ENCODE assay signal across 7 mouse cellular contexts in the genomic region with DNA sequence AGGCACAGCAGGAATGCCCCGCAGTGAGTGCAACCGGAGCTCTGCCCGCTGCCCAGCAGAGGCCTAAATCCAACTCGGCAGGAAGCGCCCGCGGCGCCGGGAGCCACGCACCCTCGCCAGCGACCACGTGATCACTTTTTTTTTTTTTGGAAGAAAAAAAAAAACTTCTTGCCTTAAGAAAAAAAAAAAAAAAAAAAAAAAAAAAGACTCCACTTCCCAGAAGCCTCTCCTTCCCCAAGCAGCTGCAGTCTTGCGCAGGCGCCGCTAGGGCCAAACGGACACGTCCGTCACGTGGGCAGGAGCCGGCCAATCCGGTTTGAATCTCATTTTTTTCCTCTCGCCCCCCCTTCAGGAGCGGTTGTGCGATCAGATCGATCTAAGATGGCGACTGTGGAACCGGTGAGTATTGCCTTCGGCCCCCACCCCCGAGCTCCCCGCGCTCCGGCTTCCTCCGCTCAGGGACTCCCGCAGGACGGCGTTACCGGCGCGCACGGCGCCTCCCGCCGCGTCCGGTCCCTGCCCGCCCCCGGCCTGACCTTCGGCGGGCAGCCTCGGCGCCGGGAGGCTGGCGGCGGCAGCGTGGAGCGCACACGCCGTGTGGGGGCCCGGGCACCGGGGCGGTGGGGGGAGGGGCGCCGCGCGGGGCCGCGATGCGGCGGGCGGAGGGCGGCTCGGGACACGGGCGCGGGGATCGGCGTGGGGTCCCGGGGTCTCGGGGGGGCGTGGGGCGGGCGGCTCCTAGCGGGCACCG. TPM values are rescaled to one million over a fixed set of nuclear protein-coding genes. Genes with fewer than 3 reads are reported as not detected.
A peak's percentile ranks its signal among the peaks of the same experiment; 100 is the strongest.
DNase-seq lines count a peak whose midpoint lies in the region; ATAC-seq lines count a peak whose summit lies in the region.

No protein-coding gene starts in this region.

- H3K36me3 ChIP-seq in intestine, embryonic 16.5 days (ENCODE audit: control insufficient read depth, insufficient read depth, low read length), result no peaks in the 10 kb centered on the region
- H3K36me3 ChIP-seq in midbrain, embryonic 11.5 days (ENCODE audit: control insufficient read depth, insufficient read depth, low read length), result no peaks in the 10 kb centered on the region

- under 1% methylated on average over 71 of the region's 85 CpGs for WGBS in intestine, embryonic 16.5 days
- under 1% methylated on average over 55 of the region's 85 CpGs for WGBS in midbrain, embryonic 11.5 days

- ATAC-seq in intestine, embryonic 16.5 days, result peak; percentile 90
- peak; percentile 92 for ATAC-seq in midbrain, embryonic 11.5 days (ENCODE audit: low FRiP score)

- H3K9ac ChIP-seq in intestine, embryonic 16.5 days (ENCODE audit: low read depth, low read length), result peak overlapping the region; percentile 94
- peak overlapping the region; percentile 98 for H3K9ac ChIP-seq in midbrain, embryonic 11.5 days (ENCODE audit: low read length)

- peak overlapping the region; percentile 95 for H3K27ac ChIP-seq in intestine, embryonic 16.5 days (ENCODE audit: low read length)
- peak overlapping the region; percentile 93 for H3K27ac ChIP-seq in midbrain, embryonic 11.5 days (ENCODE audit: low read depth, low read length)

- no peaks in the 10 kb centered on the region for H3K9me3 ChIP-seq in intestine, embryonic 16.5 days (ENCODE audit: control insufficient read depth, low read length)
- no peaks in the 10 kb centered on the region for H3K9me3 ChIP-seq in midbrain, embryonic 11.5 days (ENCODE audit: control insufficient read depth, low read length)

- intact Hi-C loops in left cerebral cortex, postnatal 36 days (cut with DNase I), result loop anchor here (5.0 kb wide), 2 partner anchors 40 to 215 kb away; a partner anchor contains a TSS

- peak overlapping the region; percentile 80 for H3K4me2 ChIP-seq in intestine, embryonic 16.5 days (ENCODE audit: low read depth, low read length)
- peak overlapping the region; percentile 91 for H3K4me2 ChIP-seq in midbrain, embryonic 11.5 days

- H3K4me3 ChIP-seq in intestine, embryonic 16.5 days (ENCODE audit: low read length), result peak overlapping the region; percentile 99
- peak overlapping the region; percentile 95 for H3K4me3 ChIP-seq in midbrain, embryonic 11.5 days (ENCODE audit: low read depth, low read length)

- peak; percentile 98 for DNase-seq in adrenal gland, adult 8-10 months
- DNase-seq in embryo, embryonic 9.5 days (ENCODE audit: extremely low spot score), result peak; percentile 95
- DNase-seq in gastrocnemius, postnatal 4 days (ENCODE audit: low spot score in 2 of 2), result peak; percentile 88 to 97
- peak; percentile 96 for DNase-seq in left cerebral cortex, postnatal 36 days (ENCODE audit: low spot score in 2 of 2)
- DNase-seq in midbrain, embryonic 11.5 days (ENCODE audit: low spot score, missing footprints), result peak; percentile 98
- peak; percentile 99 for DNase-seq in skeletal muscle tissue, adult 2 months (ENCODE audit: low read depth, low spot score)

- peaks cover 24% of the 10 kb centered on the region for H3K4me1 ChIP-seq in intestine, embryonic 16.5 days (ENCODE audit: control insufficient read depth, insufficient read depth, low read length)
- H3K4me1 ChIP-seq in midbrain, embryonic 11.5 days (ENCODE audit: control insufficient read depth, insufficient read depth, low read length), result peaks cover 19% of the 10 kb centered on the region

- no peaks in the 10 kb centered on the region for H3K27me3 ChIP-seq in intestine, embryonic 16.5 days (replicated peaks; ENCODE audit: control insufficient read depth, insufficient read depth, low read length)
- H3K27me3 ChIP-seq in midbrain, embryonic 11.5 days (ENCODE audit: control insufficient read depth, insufficient read depth, low read length), result no peaks in the 10 kb centered on the region; the same call in 1 of the 2 replicates

RNA-seq across cellular contexts. Expression of a gene that starts 1.1 kb away (rescaled TPM):
- 100 to 1,000 TPM; 145 to 204 (median 162) TPM for total RNA-seq in adrenal gland, adult 8-10 months (2022)
- total RNA-seq in gastrocnemius, postnatal 4 days (2021), result 100 to 1,000 TPM; 132 to 141 TPM
- polyA plus RNA-seq in intestine, embryonic 16.5 days (2015; fragmentation: Nextera tagmentation; extraction: Ambion mirVana), result 271 and 298 TPM in 2 replicates
- total RNA-seq in left cerebral cortex, postnatal 36 days (2021), result 100 to 1,000 TPM; 175 to 183 TPM
- polyA plus RNA-seq in midbrain, embryonic 11.5 days (2014; fragmentation: Nextera tagmentation; extraction: Ambion mirVana), result 493 and 516 TPM in 2 replicates

RNA-seq across cellular contexts. Expression of a gene that starts 37.8 kb away (rescaled TPM):
- total RNA-seq in adrenal gland, adult 8-10 months (2022), result 10 to 100 TPM; 53.9 to 62.2 (median 59.2) TPM
- total RNA-seq in gastrocnemius, postnatal 4 days (2021), result 10 to 100 TPM; 47.0 to 50.2 TPM
- 48.0 and 49.7 TPM in 2 replicates for polyA plus RNA-seq in intestine, embryonic 16.5 days (2015; fragmentation: Nextera tagmentation; extraction: Ambion mirVana)
- total RNA-seq in left cerebral cortex, postnatal 36 days (2021), result 10 to 100 TPM; 38.1 to 39.7 TPM
- polyA plus RNA-seq in midbrain, embryonic 11.5 days (2014; fragmentation: Nextera tagmentation; extraction: Ambion mirVana), result 49.2 and 53.7 TPM in 2 replicates

Comparison
In these comparisons a context has a peak if more than half of its experiments do, and no peak if none do; other contexts are left out.
1. Peak in every context shown above with its lines: DNase-seq, ATAC-seq, H3K4me3 ChIP-seq and H3K27ac ChIP-seq.